Mouse (Mus musculus) ES-E14 (cell line): Measurements from ENCODE around the gene Exosc5. TPM values are rescaled to one million over a fixed set of nuclear protein-coding genes. Genes with fewer than 3 reads are reported as not detected.
A peak's percentile ranks its signal among the peaks of the same experiment; 100 is the strongest.

ENCODE experiments used
- DNase-seq: peaks from one replicate; pipeline ENCODE4 v3.0.0-alpha.2; 2013; ENCODE audit warnings: low read depth, low spot score
- H3K27ac ChIP-seq: 2 replicates; pipeline ENCODE4 v1.5.1; 2012; ENCODE audit warnings: low read depth, mild to moderate bottlenecking, low read length, moderate library complexity, mixed read lengths; ENCODE audit not compliant: poor library complexity, insufficient read depth, severe bottlenecking
- H3K36me3 ChIP-seq: 2 replicates; pipeline ENCODE4 v1.6.1; 2012; ENCODE audit warnings: mild to moderate bottlenecking, low read length, moderate library complexity, mixed read lengths; ENCODE audit not compliant: control insufficient read depth, poor library complexity, insufficient read depth, severe bottlenecking
- H3K4me1 ChIP-seq, 2 experiments: fragments of 150-350 bp in 1 of 2; sonication (generic) in 1 of 2; 2 replicates each; pipeline ENCODE4 v1.6.1; 2012; ENCODE audit warnings: low read length in 2 of 2, mild to moderate bottlenecking in 1 of 2, mixed read lengths in 1 of 2; ENCODE audit not compliant: control insufficient read depth in 2 of 2, insufficient read depth in 2 of 2, poor library complexity in 1 of 2
- H3K4me3 ChIP-seq, 2 experiments: fragments of 150-350 bp in 1 of 2; sonication (generic) in 1 of 2; 2 replicates each; pipeline ENCODE4 v1.5.1; 2012; ENCODE audit warnings: low read length in 2 of 2, low read depth in 1 of 2, mild to moderate bottlenecking in 1 of 2, mixed read lengths in 1 of 2; ENCODE audit not compliant: insufficient read depth in 1 of 2, poor library complexity in 1 of 2, severe bottlenecking in 1 of 2
- H3K9ac ChIP-seq: 2 replicates; pipeline ENCODE4 v1.6.1; 2012; ENCODE audit warnings: low read depth, mild to moderate bottlenecking, low read length, mixed read lengths; ENCODE audit not compliant: poor library complexity, insufficient read depth, severe bottlenecking
- H3K9me3 ChIP-seq: fragments of 150-350 bp; sonication (generic); 2 replicates; pipeline ENCODE4 v1.6.1; 2012; ENCODE audit warnings: low read depth, mild to moderate bottlenecking, low read length; ENCODE audit not compliant: control insufficient read depth, insufficient read depth
- CHD2 ChIP-seq: IDR thresholded peaks from 2 replicates; pipeline ENCODE4 v1.6.1; 2014; ENCODE audit warnings: mild to moderate bottlenecking, low read depth, low read length, inconsistent platforms
- HCFC1 ChIP-seq: IDR thresholded peaks from 2 replicates; pipeline ENCODE4 v1.6.1; 2012; ENCODE audit warnings: low read length, inconsistent platforms, borderline replicate concordance; ENCODE audit not compliant: insufficient read depth
- MAFK ChIP-seq: IDR thresholded peaks from 2 replicates; pipeline ENCODE4 v1.6.1; 2014; ENCODE audit warnings: mild to moderate bottlenecking, low read depth, low read length, inconsistent platforms; ENCODE audit not compliant: insufficient read depth
- ZC3H11A ChIP-seq: IDR thresholded peaks from 2 replicates; pipeline ENCODE4 v1.6.1; 2012; ENCODE audit warnings: low read depth, mild to moderate bottlenecking, inconsistent platforms, low read length, borderline replicate concordance
- ZNF384 ChIP-seq: IDR thresholded peaks from 2 replicates; pipeline ENCODE4 v1.6.1; 2012; ENCODE audit warnings: low read depth, low read length, inconsistent platforms
- in situ Hi-C, 2 experiments: fragments of 600-800 bp; cut with MboI; formaldehyde crosslinking; loops; one replicate each; pipeline ENCODE4 v1.15.1; 2025; ENCODE audit warnings: low sequenced_read_pairs in 2 of 2, inconsistent platforms in 1 of 2; ENCODE audit not compliant: unreplicated experiment in 2 of 2
- total RNA-seq: library from RNA; depleted of rRNA; stranded (reverse); fragments of 300-350 nt; gene quantifications from 2 replicates; pipeline ENCODE4 v1.2.3, GENCODE M21; 2012; rRNA removed

The Exosc5 gene
- total RNA-seq, 1 experiment, result 170 TPM

DNA sequence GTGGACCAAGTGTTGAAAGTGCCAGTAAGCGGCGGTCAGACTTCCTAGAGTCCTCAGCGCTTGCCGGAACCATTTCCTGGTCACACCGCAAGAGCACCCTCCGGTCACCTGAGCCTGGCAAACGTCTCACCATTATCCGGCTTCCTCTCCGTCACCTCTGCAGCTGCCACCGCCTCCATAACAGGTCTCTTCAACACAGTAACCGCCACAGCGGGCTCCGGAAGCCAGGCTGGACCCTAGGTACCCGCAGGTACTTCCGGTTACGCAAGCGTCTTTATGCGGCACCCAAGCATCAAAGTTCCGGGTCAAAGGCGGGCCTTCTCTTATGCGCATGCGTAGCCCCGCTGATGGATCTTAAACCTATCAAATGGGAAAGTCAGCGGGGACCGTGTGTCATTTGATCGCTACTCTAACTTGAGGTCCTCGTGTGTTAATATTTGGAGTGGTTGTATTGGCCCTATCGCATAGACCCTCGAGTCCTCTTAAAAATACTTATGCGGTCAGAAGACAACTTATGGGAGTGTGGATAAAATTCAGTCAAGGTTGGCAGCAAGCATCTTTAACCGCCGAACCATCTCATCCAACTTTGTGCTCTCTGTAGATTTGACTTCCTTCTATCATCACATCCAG, 59.9 kb downstream of the Exosc5 start, which contains the start of gene Ccdc97:
Gene Ccdc97 (minus strand): TSS at position 301 of the 630 bp plus-strand sequence.
- peak; percentile 95 for DNase-seq
- Histone ChIP-seq H3K36me3 (peaks cover 47% of the 10 kb centered on the region), H3K4me3 (peak within 1 kb of the TSS; percentile 92 to 93), H3K9me3 (no peaks in the 10 kb centered on the region), H3K9ac (peak within 1 kb of the TSS; percentile 91), H3K27ac (peak within 1 kb of the TSS; percentile 67; the same call in 1 of the 2 replicates), H3K4me1 (peaks cover 0 to 3% of the 10 kb centered on the region in 2 experiments; a peak in 1 of 4 replicates)
- in situ Hi-C loops, result no loop called here
- no peak for TF ChIP-seq MAFK
- no peak for TF ChIP-seq CHD2
- TF ChIP-seq ZNF384, result no peak
- TF ChIP-seq ZC3H11A, result no peak
- peak; percentile 47; the same call in 1 of the 2 replicates for TF ChIP-seq HCFC1

DNA sequence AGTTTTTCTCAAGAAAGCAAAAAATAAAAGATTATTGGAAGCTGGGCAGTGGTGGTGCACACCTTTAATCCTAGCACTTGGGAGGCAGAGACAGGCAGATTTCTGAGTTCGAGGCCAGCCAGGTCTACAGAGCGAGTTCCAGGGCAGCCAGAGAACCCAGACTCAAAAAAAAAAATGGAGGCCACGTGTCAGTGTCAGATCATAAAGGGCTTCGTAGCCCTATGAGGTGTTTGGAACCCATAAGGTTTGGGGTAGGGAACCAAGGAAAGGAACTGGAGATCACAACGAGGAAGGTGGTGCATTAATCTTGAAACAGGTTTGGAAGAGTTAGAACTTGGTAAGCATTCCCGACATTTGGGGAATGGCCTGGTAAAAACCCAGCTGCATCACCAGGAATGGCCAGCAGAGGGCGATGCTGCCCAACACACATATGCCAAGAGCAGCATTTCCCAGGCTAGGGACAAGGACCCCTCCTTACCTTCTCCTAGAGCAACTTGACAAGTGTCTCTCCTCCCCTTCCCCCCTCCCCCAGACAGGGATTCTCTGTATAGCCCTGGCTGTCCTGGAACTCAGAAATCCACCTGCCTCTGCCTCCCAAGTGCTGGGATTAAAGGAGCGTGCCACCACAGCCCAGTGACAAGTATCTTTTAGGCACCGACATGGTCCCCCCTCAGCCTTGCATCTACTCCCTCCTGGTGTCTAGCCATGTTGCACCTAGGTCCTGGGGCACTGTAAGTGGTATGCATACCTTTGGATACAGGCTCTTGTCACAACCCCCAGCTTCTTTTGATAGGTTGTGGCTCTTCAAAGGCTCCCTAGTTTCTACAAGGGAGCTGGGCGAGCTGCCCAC, 61.0 kb downstream of the Exosc5 start:
- H3K4me3 ChIP-seq, result no peak overlapping the region
- peak; percentile 75 for DNase-seq
- TF ChIP-seq ZC3H11A (peak; percentile 19; the same call in 1 of the 2 replicates), ZNF384 (no peak), CHD2 (no peak), HCFC1 (no peak), MAFK (peak; percentile 26; the same call in 1 of the 2 replicates)
- H3K27ac ChIP-seq, result no peak overlapping the region
- no peaks in the 10 kb centered on the region for H3K9me3 ChIP-seq
- H3K9ac ChIP-seq, result peak overlapping the region; percentile 40; the same call in 1 of the 2 replicates
- in situ Hi-C loops, result no loop called here
- H3K4me1 ChIP-seq, result peaks cover 0 to 3% of the 10 kb centered on the region in 2 experiments; a peak in 1 of 4 replicates
- peaks cover 47% of the 10 kb centered on the region for H3K36me3 ChIP-seq

GRCm38 (mm10) chr7:25720760-25721159, 61.8 kb downstream of the Exosc5 start:
- Histone ChIP-seq H3K9ac (no peak overlapping the region), H3K9me3 (no peaks in the 10 kb centered on the region), H3K36me3 (peaks cover 43% of the 10 kb centered on the region), H3K4me3 (no peak overlapping the region), H3K27ac (no peak overlapping the region), H3K4me1 (peaks cover 0 to 3% of the 10 kb centered on the region in 2 experiments; a peak in 1 of 4 replicates)
- TF ChIP-seq ZNF384, result no peak
- in situ Hi-C loops, result no loop called here
- DNase-seq, result no peak

Other genes with a start within 250 kb of the Exosc5 start
- 0.31 TPM in 1 of 2 replicates, not detected in the other for gene Cxcl17, start 246.3 kb upstream of the Exosc5 start, total RNA-seq
- gene Ceacam1, start 181.6 kb upstream of the Exosc5 start, total RNA-seq, result 5.6 and 16.0 TPM in 2 replicates
- gene Ceacam2, start 119.3 kb upstream of the Exosc5 start, total RNA-seq, result 0.31 and 0.53 TPM in 2 replicates
- not detected in 2 replicates for gene Erich4, start 43.3 kb upstream of the Exosc5 start, total RNA-seq
- gene Dmac2, start 39.8 kb upstream of the Exosc5 start, total RNA-seq, result 30.0 and 39.3 TPM in 2 replicates
- gene B3gnt8, start 32.5 kb upstream of the Exosc5 start, total RNA-seq, result 1.7 and 2.3 TPM in 2 replicates
- gene Bckdha, start 183 bp upstream of the Exosc5 start, total RNA-seq, result 96.0 and 116 TPM in 2 replicates
- gene Tmem91, start 16.0 kb downstream of the Exosc5 start, total RNA-seq, result 0.94 and 2.6 TPM in 2 replicates
- gene B9d2, start 21.6 kb downstream of the Exosc5 start, total RNA-seq, result 4.1 and 5.5 TPM in 2 replicates
- gene Tgfb1, start 27.8 kb downstream of the Exosc5 start, total RNA-seq, result 6.3 and 7.1 TPM in 2 replicates
- gene Ccdc97, start 59.9 kb downstream of the Exosc5 start, total RNA-seq, result 20.3 and 21.7 TPM in 2 replicates
- 67.1 and 69.0 TPM in 2 replicates for gene Hnrnpul1, start 95.6 kb downstream of the Exosc5 start, total RNA-seq
- 27.1 and 56.5 TPM in 2 replicates for gene Axl, start 129.5 kb downstream of the Exosc5 start, total RNA-seq
- gene Cyp2s1, start 157.7 kb downstream of the Exosc5 start, total RNA-seq, result 11.2 and 12.9 TPM in 2 replicates
- not detected in 2 replicates for gene Cyp2b10, start 238.5 kb downstream of the Exosc5 start, total RNA-seq